Mouse (Mus musculus) left cerebral cortex, postnatal 10 days (tissue): ENCODE results near the gene Ralgps1. TPM values are rescaled to one million over a fixed set of nuclear protein-coding genes. Genes with fewer than 3 reads are reported as not detected.

Experiments used
- DNase-seq, 2 experiments: peaks; one replicate each; pipeline ENCODE4 v3.0.0; 2021 to 2022; ENCODE audit warnings: low spot score in 2 of 2, mixed read lengths in 1 of 2; ENCODE audit errors: extremely low spot score in 1 of 2
- intact Hi-C: fragments of 180-260 bp; cut with DNase I; formaldehyde crosslinking; loops from one replicate; pipeline ENCODE4 v1.15.1; 2025
- microRNA-seq: library from miRNA; unstranded; fragments of <30 nt; microRNA quantifications from one replicate; pipeline ENCODE4 v1.2.0, GENCODE M21; 2022
- total RNA-seq, 2 experiments: library from RNA; stranded (reverse); gene quantifications; 2 replicates each; pipeline ENCODE4 v1.2.3; 2021

Ralgps1 gene
- total RNA-seq, 2 experiments from 2014 or later: 71.1 to 72.5 TPM

DNA sequence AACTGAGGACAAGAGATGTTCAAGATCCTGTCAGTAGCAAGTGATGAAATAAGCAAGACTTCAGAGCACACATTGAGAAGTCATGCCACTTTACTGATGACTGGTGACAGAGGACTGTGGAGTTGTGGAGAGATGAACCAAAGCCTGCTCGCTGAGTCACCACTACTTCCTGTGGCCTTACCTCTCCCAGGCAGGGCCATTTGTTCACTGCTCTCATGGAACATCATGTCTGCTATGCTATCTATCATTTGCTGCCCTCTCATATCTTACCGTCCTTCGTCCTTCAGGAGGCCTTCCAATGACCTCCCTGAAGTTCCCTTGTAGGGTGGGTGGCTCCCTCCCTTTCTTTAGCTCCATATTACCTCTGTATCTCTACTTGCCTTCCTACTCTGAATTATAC is 287.1 kb downstream of the Ralgps1 start:
- intact Hi-C loops: no loop called here
- DNase-seq: no peak

Small RNA genes lying within 50 kb of the gene (microRNA-seq; reads per million reads assigned to microRNA genes)
- not detected for gene Gm25998

Other genes with a start within 250 kb of the Ralgps1 start
- 100 to 1,000 TPM; 183 TPM for gene Garnl3, start 239.8 kb downstream of the Ralgps1 start, total RNA-seq
- 1 to 10 TPM; 4.4 to 4.5 TPM for gene Angptl2, start 155.4 kb downstream of the Ralgps1 start, total RNA-seq
- gene Zbtb34, start 59.8 kb upstream of the Ralgps1 start, total RNA-seq: 10 to 100 TPM; 41.6 to 43.2 TPM
- 10 to 100 TPM; 27.5 to 32.6 TPM for gene Zbtb43, start 97.1 kb upstream of the Ralgps1 start, total RNA-seq